Mouse (Mus musculus) small intestine, adult 2 months (tissue): Measurements from ENCODE around the gene Ube4b. TPM values are rescaled to one million over a fixed set of nuclear protein-coding genes. Genes with fewer than 3 reads are reported as not detected.
"Not testable (repeated sequence)": the region's sequence is repeated elsewhere in the genome, so short reads cannot be mapped to it uniquely, and the experiment has no call there.

Experiments
- H3K27ac ChIP-seq: fragments of 200-500 bp; 2 replicates; pipeline ENCODE4 v1.5.1; 2012; ENCODE audit warnings: low read depth, low read length, control low read depth, inconsistent platforms; ENCODE audit not compliant: insufficient read depth
- H3K27me3 ChIP-seq: fragments of 200-500 bp; 2 replicates; pipeline ENCODE4 v1.6.1; 2012; ENCODE audit warnings: mild to moderate bottlenecking, moderate library complexity, low read length, inconsistent platforms; ENCODE audit not compliant: control insufficient read depth, insufficient read depth
- H3K36me3 ChIP-seq: fragments of 200-500 bp; 2 replicates; pipeline ENCODE4 v1.6.1; 2012; ENCODE audit warnings: mild to moderate bottlenecking, low read length, control low read depth, inconsistent platforms; ENCODE audit not compliant: control insufficient read depth, insufficient read depth
- H3K4me1 ChIP-seq: fragments of 200-500 bp; 2 replicates; pipeline ENCODE4 v1.6.1; 2012; ENCODE audit warnings: low read length, inconsistent platforms, mixed read lengths; ENCODE audit not compliant: control insufficient read depth, insufficient read depth, insufficient read length
- H3K4me3 ChIP-seq: fragments of 200-500 bp; 2 replicates; pipeline ENCODE4 v1.5.1; 2012; ENCODE audit warnings: low read depth, mild to moderate bottlenecking, control low read depth, inconsistent platforms, low read length, moderate library complexity
- CTCF ChIP-seq: fragments of 200-500 bp; IDR thresholded peaks from 2 replicates; pipeline ENCODE4 v1.5.1; 2012; ENCODE audit warnings: low read depth, mild to moderate bottlenecking, control low read depth, inconsistent platforms, low read length, moderate library complexity, mixed read lengths; ENCODE audit not compliant: insufficient replicate concordance, insufficient read length; ENCODE audit errors: extremely low read depth
- POLR2A ChIP-seq: fragments of 200-500 bp; IDR thresholded peaks from 2 replicates; pipeline ENCODE4 v1.6.1; 2012; ENCODE audit warnings: low read depth, mild to moderate bottlenecking, control low read depth, inconsistent platforms, low read length, moderate library complexity
- WGBS: fragments of 180-500 bp; shearing (Covaris S2); methylation state at CpG from one replicate; pipeline ENCODE4 v1.1.7; 2018; 5-methylcytosine and 5-hydroxymethylcytosine counted together
- polyA plus RNA-seq: library from polyadenylated mRNA; depleted of rRNA; stranded (reverse); fragments of >200 nt; gene quantifications from 2 replicates; pipeline ENCODE4 v1.2.3, GENCODE M21; 2012; rRNA removed

Gene Ube4b
- 51.0 and 115 TPM in 2 replicates for polyA plus RNA-seq

GRCm38 (mm10) chr4:149426325-149427199, at the start of gene Ube4b:
Gene Ube4b, minus strand, starts transcription at chr4:149426749.
- WGBS, result under 1% methylated on average over 45 of the region's 50 CpGs
- TF ChIP-seq CTCF (no peak), POLR2A (peak; percentile 62; the same call in 1 of the 2 replicates)
- H3K36me3 ChIP-seq, result no peaks in the 10 kb centered on the region
- H3K27me3 ChIP-seq, result no peaks in the 10 kb centered on the region
- H3K4me1 ChIP-seq, result peaks cover 2% of the 10 kb centered on the region; the same call in 1 of the 2 replicates
- H3K27ac ChIP-seq, result peak within 1 kb of the TSS; percentile 80
- H3K4me3 ChIP-seq, result peak within 1 kb of the TSS; percentile 77

GRCm38 (mm10) chr4:149475096-149475495, 48.5 kb upstream of the Ube4b start:
- Histone ChIP-seq H3K36me3 (peaks cover 18% of the 10 kb centered on the region), H3K27me3 (no peaks in the 10 kb centered on the region), H3K4me1 (no peaks in the 10 kb centered on the region), H3K4me3 (no peak overlapping the region), H3K27ac (no peak overlapping the region)
- TF ChIP-seq CTCF, result no peak
- no peak for TF ChIP-seq POLR2A
- 63% methylated on average over 7 of the region's 7 CpGs for WGBS

- no peak for TF ChIP-seq CTCF
- no peak for TF ChIP-seq POLR2A
- Histone ChIP-seq H3K36me3 (peaks cover 28% of the 10 kb centered on the region), H3K27ac (no peak overlapping the region), H3K4me1 (peaks cover 5% of the 10 kb centered on the region; the same call in 1 of the 2 replicates), H3K4me3 (no peak overlapping the region), H3K27me3 (no peaks in the 10 kb centered on the region)
- WGBS, result 94% methylated on average over 3 of the region's 3 CpGs
These were observed 43.0 kb upstream of the Ube4b start for GRCm38 (mm10) chr4:149469557-149469956.

GRCm38 (mm10) chr4:149463435-149463950, 36.9 kb upstream of the Ube4b start:
- 63% methylated on average over 6 of the region's 6 CpGs for WGBS
- H3K36me3 ChIP-seq, result peaks cover 3% of the 10 kb centered on the region; the same call in 1 of the 2 replicates

GRCm38 (mm10) chr4:149462305-149462971, 35.9 kb upstream of the Ube4b start:
- Histone ChIP-seq H3K36me3 (no peaks in the 10 kb centered on the region), H3K4me1 (peaks cover 11% of the 10 kb centered on the region), H3K27me3 (no peaks in the 10 kb centered on the region), H3K4me3 (no peak overlapping the region), H3K27ac (no peak overlapping the region)
- TF ChIP-seq POLR2A (no peak), CTCF (no peak)
- WGBS, result 59% methylated on average over 6 of the region's 6 CpGs

More at GRCm38 (mm10) chr4:149463435-149463950, 36.9 kb upstream of the Ube4b start:
- H3K4me3 ChIP-seq, result no peak overlapping the region
- TF ChIP-seq CTCF (no peak), POLR2A (no peak)
- no peak overlapping the region for H3K27ac ChIP-seq
- peaks cover 9% of the 10 kb centered on the region for H3K4me1 ChIP-seq
- no peaks in the 10 kb centered on the region for H3K27me3 ChIP-seq

- H3K4me3 ChIP-seq, result no peak overlapping the region
- TF ChIP-seq CTCF (no peak), POLR2A (no peak)
- H3K27ac ChIP-seq, result no peak overlapping the region
- H3K36me3 ChIP-seq, result no peaks in the 10 kb centered on the region
- peaks cover 11% of the 10 kb centered on the region for H3K4me1 ChIP-seq
- H3K27me3 ChIP-seq, result no peaks in the 10 kb centered on the region
- WGBS, result 41% methylated on average over 7 of the region's 7 CpGs
These were observed 35.2 kb upstream of the Ube4b start for GRCm38 (mm10) chr4:149461579-149462304.

- H3K27me3 ChIP-seq, H3K27ac ChIP-seq, H3K36me3 ChIP-seq, H3K4me3 ChIP-seq, H3K4me1 ChIP-seq: not testable (repeated sequence)
- 100% methylated on average over 2 of the region's 2 CpGs for WGBS
These were observed 33.9 kb upstream of the Ube4b start for GRCm38 (mm10) chr4:149460475-149460874.
